Mouse (Mus musculus): ENCODE results near the gene Sergef.
A peak's percentile ranks its signal among the peaks of the same experiment; 100 is the strongest.

The Sergef gene

GRCm38 (mm10) chr7:46572803-46573594, 66.6 kb downstream of the Sergef start:
- no peak for DNase-seq

- DNase-seq: peak; percentile 44 to 62
Measured at GRCm38 (mm10) chr7:46569509-46569908, 70.1 kb downstream of the Sergef start.

- no peak for DNase-seq
Measured at GRCm38 (mm10) chr7:46566318-46567007, 73.1 kb downstream of the Sergef start.

GRCm38 (mm10) chr7:46565374-46565773, 74.2 kb downstream of the Sergef start:
- no peak for DNase-seq

GRCm38 (mm10) chr7:46563801-46564200, 75.8 kb downstream of the Sergef start:
- DNase-seq: peak; percentile 26 to 43

GRCm38 (mm10) chr7:46560061-46560460, 79.5 kb downstream of the Sergef start:
- no peak for DNase-seq

GRCm38 (mm10) chr7:46559643-46560042, 80.0 kb downstream of the Sergef start:
- no peak for DNase-seq

GRCm38 (mm10) chr7:46559006-46559405, 80.6 kb downstream of the Sergef start:
- no peak for DNase-seq

- DNase-seq: peak; percentile 6 to 13
Measured at GRCm38 (mm10) chr7:46557996-46558395, 81.6 kb downstream of the Sergef start.

GRCm38 (mm10) chr7:46557387-46557786, 82.2 kb downstream of the Sergef start:
- no peak for DNase-seq

GRCm38 (mm10) chr7:46556358-46557118, 83.1 kb downstream of the Sergef start:
- no peak for DNase-seq

- no peak for DNase-seq
Measured at GRCm38 (mm10) chr7:46555731-46556130, 83.9 kb downstream of the Sergef start.

GRCm38 (mm10) chr7:46554855-46555254, 84.8 kb downstream of the Sergef start:
- DNase-seq: no peak

GRCm38 (mm10) chr7:46554003-46554402, 85.6 kb downstream of the Sergef start:
- DNase-seq: no peak

- no peak for DNase-seq
Measured at GRCm38 (mm10) chr7:46551935-46552752, 87.5 kb downstream of the Sergef start.

GRCm38 (mm10) chr7:46551173-46551572, 88.4 kb downstream of the Sergef start:
- DNase-seq: no peak

- DNase-seq: no peak
Measured at GRCm38 (mm10) chr7:46548124-46548523, 91.5 kb downstream of the Sergef start.

- DNase-seq: no peak
Measured at GRCm38 (mm10) chr7:46547642-46548041, 92.0 kb downstream of the Sergef start.

- DNase-seq: no peak
Measured at GRCm38 (mm10) chr7:46546539-46546938, 93.1 kb downstream of the Sergef start.

- peak in 1 of 2 experiments; percentile 2 for DNase-seq
Measured at GRCm38 (mm10) chr7:46544195-46544641, 95.4 kb downstream of the Sergef start.

GRCm38 (mm10) chr7:46542117-46542516, 97.5 kb downstream of the Sergef start:
- no peak for DNase-seq

GRCm38 (mm10) chr7:46540616-46541015, 99.0 kb downstream of the Sergef start:
- no peak for DNase-seq

Measured in B cell, adult 2 months (primary cell).